Mouse (Mus musculus) cerebellum, adult 2 months (tissue): ENCODE measurements around the gene Tpm3.

Experiments used
- CTCF ChIP-seq: fragments of 200-500 bp; IDR thresholded peaks from 2 replicates; pipeline ENCODE4 v1.5.1; 2011; ENCODE audit warnings: low read depth, mild to moderate bottlenecking, control low read depth, low read length, moderate library complexity, borderline replicate concordance; ENCODE audit not compliant: insufficient read depth
- POLR2A ChIP-seq: fragments of 200-500 bp; IDR thresholded peaks from 2 replicates; pipeline ENCODE4 v1.6.1; 2011; ENCODE audit warnings: low read length, control low read depth, borderline replicate concordance; ENCODE audit not compliant: insufficient read depth

DNA sequence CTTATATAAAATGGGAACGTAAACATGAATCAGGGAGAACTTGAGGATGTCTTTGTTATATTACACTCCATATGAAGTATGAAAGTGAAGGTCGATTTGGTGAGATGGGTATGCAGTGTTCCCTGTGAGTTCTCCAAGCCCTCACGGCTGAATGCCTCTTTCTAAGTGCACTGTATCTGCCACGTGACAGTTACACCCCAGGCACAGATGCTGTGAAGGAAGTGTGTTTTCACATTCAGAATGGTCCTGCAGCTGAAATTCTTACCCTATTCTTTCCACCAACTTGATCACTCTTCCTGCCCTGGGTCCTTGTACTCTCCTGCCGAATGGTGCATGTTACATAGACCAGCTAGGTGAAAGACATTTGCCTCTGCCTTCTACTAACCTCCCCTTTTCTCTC lies 25.5 kb downstream of the Tpm3 start:
- TF ChIP-seq CTCF (no peak), POLR2A (no peak)
